Mouse (Mus musculus) retina, embryonic 14.5 days (tissue): Measurements from ENCODE around the gene Sap25.

Experiments used
- DNase-seq: peaks from one replicate; pipeline ENCODE4 v3.0.0-alpha.2; 2015; ENCODE audit warnings: low spot score

Sap25 gene

DNA sequence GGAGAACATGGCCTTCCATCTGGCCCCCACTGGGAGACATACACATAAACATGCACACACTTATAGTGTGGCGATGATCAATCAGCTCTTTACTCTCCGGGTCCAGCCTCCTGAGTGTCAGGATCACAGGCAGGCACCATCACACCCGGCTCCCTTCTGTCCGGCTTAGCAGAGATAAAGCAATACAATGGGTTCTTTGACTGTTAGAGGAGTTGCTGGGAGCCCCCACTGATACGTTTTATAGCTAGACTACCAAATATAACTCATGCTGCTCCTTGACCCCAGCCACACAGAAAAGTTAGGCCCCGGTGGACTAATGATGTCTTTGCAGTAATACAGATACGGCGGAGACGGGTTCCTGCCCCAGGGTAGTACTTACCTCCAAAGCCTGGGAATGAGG, 21.9 kb downstream of the Sap25 start:
- DNase-seq = no peak

DNA sequence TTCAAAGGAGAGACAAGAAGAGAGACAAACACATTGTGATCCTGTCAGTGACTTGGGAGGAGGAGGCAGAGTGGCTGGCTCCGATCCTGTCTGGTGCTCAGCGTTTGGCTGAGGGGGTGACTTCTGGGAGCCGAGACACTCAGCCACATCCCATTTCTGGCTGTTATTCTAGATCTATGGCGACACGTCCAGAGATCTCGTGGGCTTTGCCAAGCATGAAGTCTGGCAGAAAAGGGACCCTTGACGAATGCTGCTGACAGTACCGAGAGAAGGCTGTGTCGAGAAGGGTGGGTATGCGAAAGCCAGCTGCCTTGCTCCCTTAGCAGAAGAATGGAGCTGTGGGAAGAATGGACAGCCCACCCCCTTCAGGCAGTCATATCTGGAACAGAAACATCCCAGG, 27.8 kb downstream of the Sap25 start:
- no peak for DNase-seq

DNA sequence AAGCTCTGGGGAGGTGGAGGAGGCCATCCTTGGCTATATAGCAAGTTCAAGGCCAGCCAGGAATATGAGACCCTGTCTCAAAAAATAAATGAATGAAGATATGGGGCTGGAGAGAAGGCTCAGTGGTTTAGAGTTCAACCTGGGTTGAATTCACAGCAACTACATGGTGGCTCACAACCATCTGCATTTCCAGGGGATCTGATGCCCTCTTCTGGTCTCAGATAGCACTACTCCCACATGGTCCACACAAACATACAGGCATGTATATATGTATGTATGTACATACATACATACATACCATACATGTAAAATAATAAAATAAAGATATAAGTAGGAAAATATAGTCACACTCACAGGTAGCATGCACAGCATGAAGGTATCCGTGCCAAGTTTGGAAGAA, 29.1 kb downstream of the Sap25 start:
- no peak for DNase-seq

DNA sequence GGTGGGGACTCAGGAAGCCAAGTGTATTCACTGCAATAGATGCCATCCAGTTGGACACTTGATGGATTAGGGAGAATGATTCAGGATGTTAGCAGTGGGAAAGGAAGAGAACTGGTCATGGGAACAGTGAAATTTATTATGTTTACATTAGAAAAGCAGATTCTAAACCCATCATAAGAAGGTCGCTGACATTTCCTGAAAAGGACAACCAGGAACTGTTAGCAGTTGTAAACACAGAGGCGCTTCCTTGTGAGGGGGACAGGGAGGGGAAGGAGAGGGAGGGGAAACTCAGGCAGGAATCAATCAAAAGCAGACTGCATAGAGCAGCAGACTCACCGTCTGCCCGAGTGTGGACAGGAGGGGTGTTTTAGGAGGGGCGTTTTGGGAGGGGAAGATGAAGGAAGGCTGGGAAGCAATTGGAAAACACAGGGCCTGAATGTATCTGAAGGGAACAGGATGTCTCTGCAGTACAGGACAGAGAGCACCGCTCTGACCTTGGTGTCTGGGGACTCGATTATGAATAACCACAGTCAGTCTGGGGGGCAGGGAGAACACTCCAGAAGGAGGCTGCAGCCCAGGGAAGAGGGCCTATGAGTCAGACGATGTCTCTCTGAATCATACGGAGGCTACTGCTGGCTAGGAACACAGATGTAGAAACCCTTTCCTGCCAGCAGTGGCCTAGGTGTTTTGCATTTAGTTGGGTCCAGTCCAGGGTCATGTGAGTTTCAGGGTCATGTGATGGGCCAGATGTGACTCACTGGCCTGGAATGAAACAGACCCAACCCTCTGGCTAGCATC, 30.5 kb downstream of the Sap25 start:
- no peak for DNase-seq

DNA sequence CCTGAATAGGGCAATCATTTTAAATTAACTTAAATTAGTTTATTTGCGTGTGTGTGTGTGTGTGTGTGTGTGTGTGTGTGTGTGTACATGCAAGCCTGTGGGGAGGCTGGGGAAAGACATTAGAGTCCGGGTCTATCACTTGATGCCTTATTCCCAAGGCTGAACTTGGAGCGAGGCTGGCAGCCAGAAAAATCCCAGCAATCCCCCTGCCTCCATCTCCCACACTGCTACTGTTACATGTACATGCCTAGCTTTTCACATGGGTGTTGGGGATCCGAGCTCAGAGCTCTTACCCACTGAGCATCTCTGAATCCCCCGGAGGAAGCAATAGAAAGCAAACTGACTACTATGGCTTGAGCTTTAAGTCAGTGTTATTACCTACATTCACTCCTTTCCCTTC, 31.2 kb downstream of the Sap25 start:
- no peak for DNase-seq

DNA sequence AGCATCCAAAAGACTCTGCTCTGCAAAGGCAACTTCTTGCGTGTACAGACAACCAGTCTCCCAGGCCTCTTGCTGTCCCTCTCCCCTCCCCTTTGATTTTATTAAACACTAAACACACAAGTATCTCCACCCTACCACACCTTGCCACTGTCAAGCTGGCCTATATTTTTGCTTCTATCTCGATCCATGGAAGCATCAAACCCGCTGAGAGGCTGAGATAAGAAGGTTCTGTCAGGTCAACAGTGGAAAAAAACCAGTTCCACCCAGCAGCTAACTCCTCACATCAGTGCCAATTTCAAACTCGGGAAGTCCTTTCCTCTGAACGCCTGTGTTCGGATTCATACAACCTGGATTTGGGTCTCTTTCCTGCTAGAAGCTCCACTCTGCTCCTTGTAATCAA, 31.9 kb downstream of the Sap25 start:
- DNase-seq = no peak

DNA sequence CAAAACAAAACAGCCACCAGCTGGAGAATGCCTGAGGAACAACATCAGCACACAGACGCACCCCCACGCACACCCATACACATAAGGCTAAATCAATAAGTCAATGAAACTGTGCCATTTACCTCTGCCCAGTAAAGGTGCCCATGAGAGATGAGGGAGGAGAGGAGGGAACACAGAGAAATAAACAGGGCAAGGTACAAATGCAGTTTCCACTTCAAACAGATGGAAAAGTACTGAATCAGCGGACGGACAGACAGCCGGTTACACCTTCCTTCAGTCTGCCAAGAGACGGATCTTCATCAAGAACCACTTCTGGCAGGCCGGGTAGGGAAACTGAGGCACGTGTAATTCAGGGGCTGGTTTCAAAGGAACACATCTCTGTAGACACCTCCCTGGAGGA, 33.7 kb downstream of the Sap25 start:
- no peak for DNase-seq

DNA sequence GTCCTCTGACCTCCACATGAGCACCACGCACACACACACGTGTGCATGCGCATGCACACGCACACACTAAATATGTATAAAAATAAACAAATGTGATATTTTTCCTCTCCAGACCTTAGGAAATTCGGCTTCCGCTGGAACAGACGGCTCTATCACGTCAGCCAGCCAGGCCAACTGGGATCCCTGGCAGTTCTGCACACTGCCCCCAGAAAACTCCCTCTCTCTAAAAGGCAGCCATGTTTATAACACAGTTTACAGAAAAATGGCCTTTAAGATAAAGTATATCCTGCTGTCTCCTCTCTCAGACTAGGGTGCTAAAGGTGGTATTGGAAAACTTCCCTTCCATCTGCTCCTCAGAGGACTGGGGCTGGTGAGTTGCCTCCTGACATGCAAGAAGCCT, 36.7 kb downstream of the Sap25 start:
- no peak for DNase-seq

DNA sequence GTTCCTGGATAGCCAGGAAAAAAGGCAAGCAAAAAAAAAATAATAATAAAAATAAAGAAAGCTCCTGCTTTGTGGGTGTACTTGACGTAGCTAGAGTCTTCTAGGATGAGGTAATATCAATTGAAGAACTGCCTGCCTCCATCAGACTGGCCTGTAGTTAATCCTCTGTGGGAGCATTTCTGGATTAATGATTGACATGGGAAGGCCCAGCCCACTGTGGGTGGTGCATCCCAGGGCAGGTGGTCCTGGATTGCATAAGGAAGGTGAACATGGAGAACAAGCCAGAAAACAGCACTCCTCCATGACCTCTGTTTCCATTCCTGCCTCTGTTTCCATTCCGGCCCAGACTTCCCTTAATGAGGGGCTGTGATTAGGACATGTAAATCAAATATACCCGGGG, 37.6 kb downstream of the Sap25 start:
- DNase-seq = no peak

DNA sequence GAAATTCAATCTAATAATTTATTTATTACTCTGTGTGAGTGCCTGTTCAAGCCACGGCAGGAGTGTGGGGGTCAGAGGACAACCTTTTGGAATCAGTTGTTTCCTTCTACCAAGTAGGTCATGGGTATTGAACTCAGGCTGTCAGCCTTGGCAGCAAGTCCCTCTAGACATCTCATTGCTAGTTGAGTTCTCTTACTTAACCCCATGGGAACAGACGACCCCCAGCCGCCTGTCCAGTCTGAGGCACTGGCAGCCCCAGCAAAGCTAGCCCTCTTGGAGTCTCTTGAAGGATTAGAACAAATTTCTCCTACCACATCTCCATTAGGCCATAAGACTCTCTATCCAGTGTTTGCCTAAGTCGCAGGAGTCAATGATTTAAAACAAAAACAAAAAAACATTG, 38.6 kb downstream of the Sap25 start:
- no peak for DNase-seq

DNA sequence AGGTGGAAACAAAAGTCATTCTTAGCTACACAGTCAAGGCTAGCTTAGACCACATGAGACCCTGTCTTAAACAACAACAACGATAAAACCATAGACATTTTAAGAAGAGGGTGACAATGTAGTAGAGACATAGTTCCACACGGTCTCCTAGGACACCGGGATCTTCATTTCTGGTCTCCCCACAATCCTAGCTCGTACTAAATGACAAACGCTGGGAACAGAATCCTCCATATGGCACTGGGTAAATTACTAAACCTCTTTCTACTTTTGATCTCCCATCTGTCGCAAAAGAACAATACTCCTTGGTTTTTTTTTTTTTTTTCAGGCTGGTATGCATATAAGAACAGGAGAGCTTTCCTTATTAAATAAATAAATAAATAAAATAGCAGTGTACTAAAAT, 41.4 kb downstream of the Sap25 start:
- DNase-seq = no peak

DNA sequence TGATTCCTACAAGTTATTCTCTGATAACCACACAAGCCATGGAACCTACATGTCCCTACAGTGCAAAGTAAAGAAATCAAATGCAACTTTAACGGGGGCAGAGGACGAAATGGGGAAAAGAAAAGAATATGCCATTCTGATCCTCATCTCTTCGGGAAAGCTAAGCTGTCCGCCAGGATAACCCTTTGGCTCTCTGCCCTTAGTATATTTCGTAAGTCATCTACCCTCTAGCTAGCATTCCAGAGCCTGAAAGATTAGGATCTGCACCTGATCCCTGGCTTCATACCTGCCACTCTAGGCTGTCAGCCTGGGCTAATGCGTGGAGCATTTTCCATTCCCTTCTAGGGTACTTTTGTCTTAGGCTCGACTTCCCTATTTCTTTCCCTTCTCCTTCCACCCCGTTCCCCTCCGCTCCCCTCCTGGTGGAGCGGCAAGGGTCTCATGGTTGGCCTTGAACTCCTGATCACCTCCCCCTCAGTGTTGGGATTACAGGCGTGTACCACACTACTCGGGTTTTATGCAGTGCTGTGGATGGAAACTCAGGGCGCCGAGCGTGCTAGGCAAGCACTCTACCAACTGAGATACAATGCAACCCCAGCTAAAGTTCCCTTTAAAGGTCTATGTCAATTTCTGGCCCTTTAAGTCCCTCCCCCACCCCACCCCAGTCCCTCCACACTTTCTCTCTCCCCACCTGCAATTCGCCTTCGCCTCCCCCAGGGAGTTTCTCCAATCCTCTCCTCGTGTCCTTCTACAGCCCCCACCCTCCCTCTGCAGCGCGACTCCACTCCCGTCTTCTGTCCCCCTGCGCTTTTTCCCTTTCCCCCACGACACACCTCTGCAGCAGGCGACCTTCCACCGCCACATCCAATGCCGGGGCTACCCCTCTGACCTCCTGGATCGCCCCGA, 42.5 kb downstream of the Sap25 start:
- DNase-seq = peak; percentile 28

DNA sequence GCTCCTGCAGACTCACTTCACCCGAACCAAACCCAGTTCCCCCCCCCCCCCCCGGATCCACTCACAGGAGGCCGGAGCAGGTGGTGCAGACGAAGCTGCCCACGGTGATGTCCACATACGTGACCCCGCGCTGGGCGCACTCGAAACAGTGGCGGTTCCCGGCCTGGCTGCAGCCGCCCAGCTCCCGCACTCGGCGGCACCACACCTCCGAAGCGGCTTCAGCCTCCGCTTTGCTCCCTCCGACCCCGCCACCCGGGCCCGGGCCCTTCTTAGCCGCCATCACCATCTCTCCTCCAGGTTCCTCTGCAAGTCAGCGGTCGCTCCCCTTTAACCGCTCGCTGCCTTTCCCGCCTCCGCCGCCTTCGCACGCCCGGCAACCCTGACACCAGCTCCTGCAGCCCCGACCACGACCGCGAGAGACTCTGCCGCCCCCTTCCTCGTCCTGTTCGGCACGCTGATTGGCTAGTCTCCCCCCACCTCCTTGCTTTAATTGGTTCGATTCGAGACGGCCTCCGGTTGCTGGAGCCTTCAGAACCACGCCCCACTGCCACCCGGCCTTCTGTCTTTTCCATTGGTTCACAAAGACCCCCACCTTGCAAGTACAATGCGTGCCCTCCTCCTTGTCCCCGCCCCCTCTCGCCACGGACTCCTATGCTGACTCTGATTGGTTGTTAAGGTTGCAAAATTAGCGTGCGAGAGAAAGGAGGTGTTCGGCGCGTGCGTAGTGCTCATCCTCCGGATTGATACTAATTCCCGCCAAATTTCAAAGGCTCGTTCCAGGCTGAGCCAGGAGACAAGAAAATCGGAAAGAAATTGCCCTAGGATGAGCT, 43.4 kb downstream of the Sap25 start, which contains the start of gene Agfg2:
Gene Agfg2, minus strand, starts transcription at position 433 of the 830 bp plus-strand sequence.
- peak; percentile 99 for DNase-seq

DNA sequence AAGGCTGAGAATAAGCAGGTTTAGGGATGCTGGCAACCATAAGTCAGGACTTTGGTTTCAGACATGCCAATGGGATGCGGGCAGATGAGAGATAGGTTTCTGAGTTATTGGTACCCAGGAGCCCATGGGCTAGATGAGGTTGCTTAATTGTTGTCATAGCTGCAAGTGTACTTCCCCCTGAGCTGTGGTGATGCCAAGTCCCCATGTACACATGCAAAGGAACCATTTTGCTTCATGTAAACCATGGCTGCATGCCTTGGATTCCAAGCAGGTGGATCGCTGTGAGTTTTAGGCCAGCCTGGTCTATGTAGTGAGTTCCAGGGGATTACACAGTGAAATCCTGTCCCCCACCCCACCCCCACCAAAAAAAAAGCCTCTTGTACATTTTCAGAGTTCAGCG, 44.5 kb downstream of the Sap25 start:
- DNase-seq = no peak

DNA sequence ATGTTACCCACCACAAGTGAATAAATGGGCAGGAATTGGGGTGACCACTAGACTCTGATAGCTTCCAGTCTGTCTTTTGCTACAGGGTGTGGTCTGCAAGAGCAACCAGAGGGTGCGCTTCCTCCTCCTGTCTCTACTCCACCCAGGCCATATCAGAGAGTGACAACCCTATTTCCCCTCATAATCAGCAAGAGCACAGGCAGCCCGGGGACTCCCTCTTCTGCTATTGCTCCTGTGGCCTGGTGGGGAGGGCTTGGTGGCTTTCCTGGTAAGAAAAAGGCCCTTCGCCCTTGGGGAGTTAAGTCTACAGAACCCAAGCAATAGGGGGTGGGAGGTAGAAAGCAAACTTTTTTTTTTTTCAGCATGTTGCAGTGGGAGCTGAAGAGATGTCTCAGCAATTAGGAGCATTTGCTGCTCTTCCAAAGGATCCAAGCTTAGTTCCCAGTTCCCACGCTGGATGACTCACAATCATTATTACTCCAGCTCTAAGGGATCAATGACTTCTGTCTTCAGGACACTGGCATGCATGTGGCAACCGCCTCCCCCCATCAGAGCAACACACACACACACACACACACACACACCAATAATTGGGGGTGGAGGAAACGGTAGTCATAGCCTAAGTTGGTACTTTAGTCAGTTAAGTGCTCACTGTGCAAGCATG, 45.1 kb downstream of the Sap25 start:
- no peak for DNase-seq

DNA sequence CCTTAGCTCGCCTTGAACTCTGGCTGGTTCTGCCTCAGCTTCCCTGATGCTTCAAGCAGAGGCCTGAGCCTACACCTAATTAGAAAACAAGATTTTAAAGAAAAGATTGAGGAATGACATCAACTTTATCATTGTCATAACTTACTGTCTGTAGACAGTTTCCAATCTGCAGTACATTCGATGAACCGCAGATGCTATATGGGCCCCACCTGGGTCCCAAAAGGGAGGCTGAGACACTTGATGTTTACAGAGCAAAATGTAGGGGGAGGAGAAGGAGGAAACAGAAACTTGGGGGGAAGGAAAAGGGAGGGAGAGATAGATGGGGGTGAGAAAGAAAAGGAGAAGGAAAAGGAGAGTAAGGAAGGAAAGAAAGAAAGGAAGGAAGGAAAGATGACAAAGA, 48.8 kb downstream of the Sap25 start:
- DNase-seq = no peak

DNA sequence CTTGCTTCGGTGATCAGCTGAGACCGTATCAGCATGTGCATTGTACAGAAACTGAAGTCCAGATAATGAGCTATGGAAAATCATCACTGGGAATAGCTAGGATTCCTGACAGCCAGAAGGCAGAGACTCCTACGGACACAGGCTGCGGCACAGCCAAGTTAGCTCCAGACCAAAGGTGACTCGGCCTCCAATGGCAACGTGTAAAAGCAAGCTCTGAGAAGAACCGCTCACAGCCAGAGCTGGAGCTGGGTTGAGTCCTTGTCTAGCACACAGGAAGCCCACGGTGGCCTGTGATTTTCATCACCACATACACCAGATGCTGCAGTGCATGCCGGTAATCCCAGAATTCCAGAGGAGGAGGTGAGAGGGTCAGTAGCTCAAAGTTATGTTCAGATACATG, 49.4 kb downstream of the Sap25 start:
- DNase-seq = no peak

DNA sequence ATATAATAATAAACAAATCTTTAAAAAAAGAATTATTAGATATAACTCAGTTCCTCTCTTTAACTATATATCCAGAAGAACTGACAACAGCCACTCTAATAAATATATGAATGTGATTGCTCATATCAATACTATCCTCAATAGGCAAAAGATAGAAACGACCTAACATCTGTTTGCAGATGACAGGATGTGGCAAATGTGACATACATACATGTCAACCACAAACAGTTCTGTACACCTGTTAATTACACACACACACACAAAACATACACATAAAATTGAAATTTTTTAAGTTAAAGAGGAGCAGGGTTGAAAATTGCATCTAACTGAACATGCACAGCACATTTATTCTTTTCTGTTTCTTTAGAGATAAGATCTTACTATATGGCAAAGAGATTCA, 50.7 kb downstream of the Sap25 start:
- no peak for DNase-seq
